Mouse (Mus musculus): Measurements from ENCODE around the gene Tmem82.

Tmem82 gene

DNA sequence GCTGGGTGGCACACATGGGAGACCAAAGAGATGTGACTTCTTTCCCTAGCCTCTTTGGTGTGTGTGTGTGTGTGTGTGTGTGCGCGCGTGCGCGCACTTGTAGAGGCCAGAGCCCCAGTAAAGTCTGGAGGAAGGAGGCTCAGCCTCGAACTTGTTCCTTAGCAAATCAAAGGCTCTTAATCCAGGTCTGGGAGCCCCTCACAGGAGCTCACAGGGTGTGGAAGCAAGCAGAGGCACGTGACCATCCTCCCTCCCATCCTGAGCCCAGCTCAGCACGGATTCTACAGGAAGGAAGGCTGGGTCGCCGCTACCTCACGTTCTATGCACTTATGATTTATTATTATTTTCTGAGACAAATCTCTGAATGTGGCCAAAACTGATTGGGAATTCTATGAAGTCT is 42.0 kb downstream of the Tmem82 start:
- in situ Hi-C loops (cut with MboI, MseI): no loop called here

- in situ Hi-C loops (cut with MboI, MseI): no loop called here
These were observed 43.4 kb downstream of the Tmem82 start for GRCm38 (mm10) chr4:141574789-141575702.

DNA sequence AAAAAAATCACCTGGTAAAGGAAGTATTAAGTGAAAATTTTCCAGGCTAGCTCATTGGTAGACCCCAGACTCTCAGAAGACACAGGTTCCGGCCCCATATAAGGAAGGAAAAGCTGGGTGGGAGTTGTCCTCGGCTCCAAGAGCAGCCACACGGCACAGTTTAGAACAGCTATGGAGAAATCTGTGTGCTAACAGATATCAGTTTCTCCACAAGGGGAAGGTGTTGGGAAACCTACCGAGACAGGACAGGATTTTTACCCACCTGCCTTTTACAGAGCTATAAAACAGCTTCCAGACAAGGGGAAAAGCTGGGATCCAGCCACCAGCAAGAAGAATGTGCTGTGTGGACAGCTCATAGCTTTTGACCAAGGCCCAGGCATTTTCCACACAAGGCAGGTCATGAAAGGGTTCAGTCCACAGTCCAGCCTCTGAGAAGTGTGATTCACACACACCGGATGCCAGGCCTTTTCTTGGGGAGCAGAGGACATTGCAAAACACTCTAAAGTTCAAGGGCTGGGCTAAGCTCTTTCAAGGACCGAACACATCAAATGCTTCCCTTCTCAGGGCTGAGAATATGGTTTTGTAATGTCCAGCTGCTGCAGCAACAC is 45.0 kb downstream of the Tmem82 start:
- in situ Hi-C loops (cut with MboI, MseI): no loop called here

DNA sequence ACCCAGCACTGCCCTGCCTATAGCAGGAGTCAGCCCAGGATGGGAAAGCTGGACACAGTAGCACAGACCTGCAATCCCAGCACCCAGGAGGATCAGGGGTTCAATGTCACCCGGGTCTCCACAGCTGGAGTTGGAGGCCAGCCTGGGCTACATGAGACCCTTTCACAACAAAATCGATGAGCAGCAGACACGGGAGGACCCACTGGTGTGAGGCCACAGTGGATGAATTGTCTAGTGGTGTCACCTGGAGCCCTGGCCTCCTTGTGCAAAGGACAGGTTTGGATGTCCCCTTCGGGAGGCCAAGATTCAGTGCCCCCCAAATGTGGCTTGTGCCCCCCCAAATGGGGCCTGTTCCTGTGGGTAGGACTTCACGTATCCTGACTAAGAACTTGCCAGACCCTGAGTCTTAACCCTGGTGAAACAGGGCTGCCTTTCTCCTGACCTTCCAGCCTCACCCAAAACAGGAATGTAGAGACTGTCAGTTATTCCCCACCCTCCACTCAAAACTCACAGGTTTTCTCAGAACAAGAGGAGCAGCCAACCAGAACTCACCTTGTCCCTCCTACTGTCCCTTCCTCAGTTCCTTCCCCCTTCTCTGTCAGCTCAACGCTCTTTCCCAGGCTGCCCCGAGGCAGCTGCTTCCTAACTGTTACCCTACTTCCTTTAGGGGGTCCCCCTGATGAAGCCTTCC is 45.6 kb downstream of the Tmem82 start:
- in situ Hi-C loops (cut with MboI, MseI): no loop called here

GRCm38 (mm10) chr4:141571934-141572333 is 46.5 kb downstream of the Tmem82 start:
- in situ Hi-C loops (cut with MboI, MseI): no loop called here

GRCm38 (mm10) chr4:141571337-141571739 is 47.1 kb downstream of the Tmem82 start:
- in situ Hi-C loops (cut with MboI, MseI): no loop called here

DNA sequence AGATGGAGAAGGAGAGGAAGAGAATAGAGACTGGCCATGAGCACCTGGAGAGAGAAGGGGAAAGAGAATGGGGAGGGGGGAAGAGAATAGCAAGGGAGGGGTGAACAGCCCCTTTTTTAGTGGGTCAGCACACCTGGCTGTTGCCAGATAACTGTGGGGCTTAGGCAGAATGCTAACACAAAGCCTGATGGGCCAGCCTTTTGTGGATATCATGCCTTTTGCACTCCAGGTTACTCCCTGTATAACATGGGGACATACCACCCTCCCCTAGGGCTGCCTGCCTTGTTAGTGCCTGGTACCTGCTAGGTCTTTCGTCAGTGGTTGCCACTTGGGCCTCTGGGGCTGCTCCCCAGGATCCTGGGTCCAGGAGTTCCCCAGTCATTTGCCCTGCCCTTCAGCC is 47.6 kb downstream of the Tmem82 start:
- in situ Hi-C loops (cut with MboI, MseI): no loop called here

DNA sequence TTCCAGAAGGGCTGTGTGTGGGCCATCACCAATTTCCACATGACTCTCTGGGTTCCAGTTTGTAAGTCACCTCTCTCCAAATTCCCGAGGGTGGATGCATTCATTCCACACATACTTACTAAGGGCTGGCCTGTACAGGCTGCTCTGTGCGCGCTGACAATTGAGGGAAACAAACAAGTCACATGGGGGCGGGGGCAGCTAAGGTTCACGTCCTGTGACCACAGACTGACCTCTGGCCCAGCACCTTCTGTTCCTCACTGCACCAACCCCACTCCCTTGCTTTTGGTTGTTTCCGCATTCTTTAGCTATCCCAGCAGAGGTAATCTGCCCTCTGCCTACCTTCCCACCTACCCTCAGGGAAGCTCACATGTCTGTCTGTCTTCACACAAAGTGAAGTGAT is 48.4 kb downstream of the Tmem82 start:
- in situ Hi-C loops (cut with MboI, MseI): no loop called here

DNA sequence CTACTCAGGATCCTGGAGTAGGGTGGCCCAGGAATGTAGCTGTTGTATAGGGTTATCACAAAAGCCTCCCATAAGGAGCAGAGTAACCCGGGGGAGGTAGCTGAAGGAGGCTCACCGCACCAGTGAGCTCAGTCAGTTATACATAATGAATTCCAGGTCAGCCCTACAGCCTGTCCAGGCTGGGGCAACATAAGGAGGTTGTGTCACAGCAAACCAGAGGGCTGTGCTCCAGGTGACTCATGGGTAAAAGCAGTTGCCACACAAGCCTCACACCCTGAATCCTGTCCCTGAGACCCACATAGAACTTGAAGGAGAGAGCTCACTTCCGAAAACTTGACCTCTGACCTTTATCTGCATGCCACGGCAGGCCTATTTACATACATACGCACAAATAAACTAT is 49.5 kb downstream of the Tmem82 start:
- in situ Hi-C loops (cut with MboI, MseI): loop anchor here (5.0 kb wide), 1 partner anchor 87 kb away; no protein-coding TSS in a partner anchor

DNA sequence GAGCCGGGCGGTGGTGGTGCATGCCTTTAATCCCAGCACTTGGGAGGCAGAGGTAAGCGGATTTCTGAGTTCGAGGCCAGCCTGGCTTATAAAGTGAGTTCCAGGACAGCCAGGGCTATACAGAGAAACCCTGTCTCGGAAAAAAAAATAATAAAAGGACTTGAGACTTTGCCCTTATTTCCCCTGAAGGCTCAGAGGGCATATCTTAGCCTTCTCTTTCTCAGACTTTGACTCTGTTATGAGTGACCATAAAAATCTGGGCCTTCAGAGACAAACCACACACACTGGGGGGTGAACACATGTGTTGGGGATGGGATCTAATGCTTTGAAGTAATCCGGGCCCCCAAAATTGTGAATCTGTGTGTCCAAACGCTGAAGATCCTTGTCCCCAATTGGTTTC is 51.3 kb downstream of the Tmem82 start:
- in situ Hi-C loops (cut with MboI, MseI): loop anchor here (5.0 kb wide), 1 partner anchor 85 kb away; no protein-coding TSS in a partner anchor

DNA sequence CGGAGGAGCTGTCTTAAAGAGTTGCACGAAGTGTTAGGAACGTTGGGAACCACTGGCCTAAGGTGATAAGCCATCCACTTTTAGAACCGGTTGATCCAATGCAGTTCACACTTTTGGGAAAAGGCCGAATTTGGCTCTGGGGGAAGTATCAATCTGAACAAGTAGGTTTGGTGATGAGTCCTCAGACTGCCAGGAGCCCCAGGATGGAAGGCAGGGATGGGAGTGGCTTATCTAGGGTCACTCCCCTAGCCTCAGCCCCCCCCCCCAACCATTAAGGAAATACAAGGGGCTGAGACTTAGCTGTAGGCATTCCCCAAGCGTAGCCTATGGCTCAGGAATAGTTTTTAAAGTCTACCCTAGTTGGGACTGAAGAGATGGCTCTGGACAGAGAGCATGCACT is 52.2 kb downstream of the Tmem82 start:
- in situ Hi-C loops (cut with MboI, MseI): loop anchor here (5.0 kb wide), 1 partner anchor 84 kb away; no protein-coding TSS in a partner anchor

DNA sequence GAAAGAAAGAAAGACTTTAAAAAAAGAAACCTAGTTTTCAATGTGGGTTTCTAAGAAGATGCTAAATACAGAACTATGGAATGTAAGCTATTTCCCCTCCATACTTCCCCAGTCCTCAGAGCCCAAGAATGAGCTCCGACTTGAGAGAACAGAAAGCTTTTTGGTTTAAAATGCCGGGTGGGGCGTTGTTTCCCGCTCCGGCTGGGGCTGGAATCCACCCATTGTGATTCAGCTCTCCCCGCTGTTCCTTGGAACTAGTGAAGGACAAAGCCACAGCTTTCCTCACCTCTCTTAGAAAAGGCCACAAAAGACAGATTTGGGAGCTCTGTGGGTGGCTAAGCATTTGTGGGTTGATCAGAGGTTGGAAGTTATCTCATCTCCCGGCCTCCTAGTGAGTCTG is 53.1 kb downstream of the Tmem82 start:
- in situ Hi-C loops (cut with MboI, MseI): loop anchor here (5.0 kb wide), 1 partner anchor 83 kb away; no protein-coding TSS in a partner anchor

DNA sequence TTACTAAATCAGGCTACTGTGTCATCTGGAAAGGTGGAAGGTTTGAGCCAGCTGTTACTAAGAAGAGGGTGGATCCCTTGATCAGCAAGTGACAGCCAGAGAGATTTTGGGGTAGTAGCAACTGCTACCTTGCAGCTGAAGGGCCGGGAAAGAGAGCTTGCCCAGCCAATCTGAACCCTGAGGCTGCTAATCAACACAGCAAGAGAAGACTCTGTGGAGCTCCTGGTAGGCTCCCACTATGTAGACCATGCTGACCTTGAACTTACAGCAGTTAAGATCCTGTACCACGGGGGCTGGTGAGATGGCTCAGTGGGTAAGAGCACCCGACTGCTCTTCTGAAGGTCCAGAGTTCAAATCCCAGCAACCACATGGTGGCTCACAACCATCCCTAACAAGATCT is 53.8 kb downstream of the Tmem82 start:
- in situ Hi-C loops (cut with MboI, MseI): loop anchor here (5.0 kb wide), 1 partner anchor 82 kb away; no protein-coding TSS in a partner anchor

- in situ Hi-C loops (cut with MboI, MseI): no loop called here
These were observed 54.2 kb downstream of the Tmem82 start for GRCm38 (mm10) chr4:141564209-141564608.

Measured in T-helper 1 cell (primary cell).